ENCODE assay signal across 8 mouse cellular contexts in genomic region chr16:56716557-56717179, GRCm38 (mm10). TPM values are rescaled to one million over a fixed set of nuclear protein-coding genes. Genes with fewer than 3 reads are reported as not detected.
DNase-seq lines count a peak whose midpoint lies in the region; ATAC-seq and TF ChIP-seq lines count a peak whose summit lies in the region.

No protein-coding gene starts in this region.

- no peak for TF ChIP-seq CTCF in thymus, adult 2 months (IDR thresholded peaks at IDR 0.05; ENCODE audit: borderline replicate concordance, control insufficient read depth, extremely low read depth, insufficient read depth, low read length, poor library complexity)
- TF ChIP-seq CTCF in intestine, postnatal 0 days (IDR thresholded peaks at IDR 0.05; ENCODE audit: low read depth): no peak

- TF ChIP-seq POLR2A in thymus, adult 2 months (IDR thresholded peaks at IDR 0.05; ENCODE audit: control insufficient read depth, extremely low read depth, insufficient read depth, low read length, poor library complexity): no peak

- no peaks in the 10 kb centered on the region for H3K9me3 ChIP-seq in forebrain, embryonic 12.5 days
- H3K9me3 ChIP-seq in intestine, postnatal 0 days (ENCODE audit: control insufficient read depth): no peaks in the 10 kb centered on the region

- H3K27me3 ChIP-seq in thymus, adult 2 months (ENCODE audit: control insufficient read depth, insufficient read depth, low read length): no peaks in the 10 kb centered on the region
- H3K27me3 ChIP-seq in forebrain, embryonic 12.5 days: no peaks in the 10 kb centered on the region
- no peaks in the 10 kb centered on the region for H3K27me3 ChIP-seq in intestine, postnatal 0 days (replicated peaks; ENCODE audit: control insufficient read depth, insufficient read depth, low read length)

- H3K4me2 ChIP-seq in forebrain, embryonic 12.5 days: peak overlapping the region; percentile 66
- peak overlapping the region; percentile 71 for H3K4me2 ChIP-seq in intestine, postnatal 0 days (replicated peaks; ENCODE audit: low read depth)

- DNase-seq in adrenal gland, adult 8-10 months: peak; percentile 20
- DNase-seq in adrenal gland, adult 2 months: no peak
- no peak for DNase-seq in thymus, adult 2 months
- DNase-seq in thymus, postnatal 4 days: no peak
- peak; percentile 16 for DNase-seq in lung, postnatal 14 days
- DNase-seq in spleen, postnatal 36 days (ENCODE audit: low spot score in 2 of 2): peak; percentile 2 to 12

- H3K9ac ChIP-seq in forebrain, embryonic 12.5 days: peak overlapping the region; percentile 88
- peak overlapping the region; percentile 98 for H3K9ac ChIP-seq in intestine, postnatal 0 days (ENCODE audit: low read depth, low read length)

- WGBS in thymus, adult 2 months: under 1% methylated on average over 37 of the region's 38 CpGs
- 0% methylated on average over 18 of the region's 38 CpGs for WGBS in forebrain, embryonic 12.5 days
- WGBS in intestine, postnatal 0 days: under 1% methylated on average over 26 of the region's 38 CpGs

- H3K4me3 ChIP-seq in thymus, adult 2 months (ENCODE audit: control insufficient read depth, insufficient read depth, low read length): peak overlapping the region; percentile 77
- peak overlapping the region; percentile 83 for H3K4me3 ChIP-seq in forebrain, embryonic 12.5 days (replicated peaks)
- H3K4me3 ChIP-seq in intestine, postnatal 0 days (ENCODE audit: low read depth, low read length): peak overlapping the region; percentile 73

- peak; percentile 81 for ATAC-seq in forebrain, embryonic 12.5 days (ENCODE audit: low FRiP score)
- peak; percentile 26 for ATAC-seq in intestine, postnatal 0 days

- H3K27ac ChIP-seq in thymus, adult 2 months (ENCODE audit: control insufficient read depth, insufficient read depth, low read length): peak overlapping the region; percentile 52
- peak overlapping the region; percentile 98 for H3K27ac ChIP-seq in forebrain, embryonic 12.5 days
- H3K27ac ChIP-seq in intestine, postnatal 0 days (ENCODE audit: low read depth, low read length): peak overlapping the region; percentile 100

- H3K36me3 ChIP-seq in thymus, adult 2 months (ENCODE audit: control insufficient read depth, insufficient read depth, low read length): peaks cover 5% of the 10 kb centered on the region; the same call in 1 of the 2 replicates
- H3K36me3 ChIP-seq in forebrain, embryonic 12.5 days (replicated peaks): peaks cover 9% of the 10 kb centered on the region
- H3K36me3 ChIP-seq in intestine, postnatal 0 days (ENCODE audit: control insufficient read depth, insufficient read depth): peaks cover 7% of the 10 kb centered on the region; the same call in 1 of the 2 replicates

- peaks cover 6% of the 10 kb centered on the region for H3K4me1 ChIP-seq in thymus, adult 2 months (replicated peaks; ENCODE audit: control insufficient read depth, insufficient read depth, low read length)
- H3K4me1 ChIP-seq in forebrain, embryonic 12.5 days: peaks cover 12% of the 10 kb centered on the region
- 0 out of 2 replicates have a peak, but pooled peaks cover 3% of the 10 kb centered on the region for H3K4me1 ChIP-seq in intestine, postnatal 0 days (replicated peaks; ENCODE audit: control insufficient read depth, insufficient read depth, low read length)

RNA-seq across cellular contexts. Expression of gene Tfg, which starts 0.6 kb away (rescaled TPM):
- total RNA-seq in adrenal gland, adult 8-10 months (2022): 10 to 100 TPM; 61.0 to 76.1 (median 66.5) TPM
- 10 to 100 TPM; 59.9 to 76.9 TPM for total RNA-seq in adrenal gland, adult 2 months (2021)
- 106 and 121 TPM in 2 replicates for polyA plus RNA-seq in adrenal gland, adult 2 months (2012; rRNA removed)
- polyA plus RNA-seq in thymus, adult 2 months (2012; rRNA removed): 108 and 109 TPM in 2 replicates
- 154 and 169 TPM in 2 replicates for polyA plus RNA-seq in forebrain, embryonic 12.5 days (2016; fragmentation: Nextera tagmentation; extraction: Ambion mirVana)
- 489 and 509 TPM in 2 replicates for polyA plus RNA-seq in intestine, postnatal 0 days (2015; fragmentation: Nextera tagmentation; extraction: Ambion mirVana)

Comparison
In these comparisons a context has a peak if more than half of its experiments do, and no peak if none do; other contexts are left out.
1. DNase-seq: peak in adrenal gland, adult 8-10 months (single experiment), lung, postnatal 14 days (single experiment) and spleen, postnatal 36 days (2 of 2); none in adrenal gland, adult 2 months (single experiment), thymus, adult 2 months (single experiment) and thymus, postnatal 4 days (single experiment).
2. Peak in every context shown above with its lines, with median percentiles within 50 percentile points of each other: H3K27ac ChIP-seq and H3K4me3 ChIP-seq.